Mouse (Mus musculus) C2C12 (cell line): ENCODE data around the gene Slc12a1.

ENCODE experiments used
- CEBPB ChIP-seq: IDR thresholded peaks from one replicate; pipeline ENCODE4 v1.6.1; 2011; ENCODE audit warnings: low read depth, mild to moderate bottlenecking, control low read depth, moderate library complexity
- CTCF ChIP-seq: IDR thresholded peaks from one replicate; pipeline ENCODE4 v1.5.1; 2011; ENCODE audit not compliant: control insufficient read depth, insufficient read depth, insufficient read length
- FOSL1 ChIP-seq: IDR thresholded peaks from one replicate; pipeline ENCODE4 v1.8.0; 2011; ENCODE audit warnings: mild to moderate bottlenecking, low read length; ENCODE audit not compliant: poor library complexity, insufficient read depth, severe bottlenecking
- MAX ChIP-seq: IDR thresholded peaks from one replicate; pipeline ENCODE4 v1.6.1; 2011; ENCODE audit warnings: mild to moderate bottlenecking, control low read depth
- MYOD1 ChIP-seq: IDR thresholded peaks from one replicate; pipeline ENCODE4 v1.6.1; 2011; ENCODE audit warnings: low read depth; ENCODE audit not compliant: control insufficient read depth, insufficient read length
- USF1 ChIP-seq: IDR thresholded peaks from one replicate; pipeline ENCODE4 v1.6.1; 2011; ENCODE audit warnings: low read depth, mild to moderate bottlenecking, control low read depth, moderate library complexity

DNA sequence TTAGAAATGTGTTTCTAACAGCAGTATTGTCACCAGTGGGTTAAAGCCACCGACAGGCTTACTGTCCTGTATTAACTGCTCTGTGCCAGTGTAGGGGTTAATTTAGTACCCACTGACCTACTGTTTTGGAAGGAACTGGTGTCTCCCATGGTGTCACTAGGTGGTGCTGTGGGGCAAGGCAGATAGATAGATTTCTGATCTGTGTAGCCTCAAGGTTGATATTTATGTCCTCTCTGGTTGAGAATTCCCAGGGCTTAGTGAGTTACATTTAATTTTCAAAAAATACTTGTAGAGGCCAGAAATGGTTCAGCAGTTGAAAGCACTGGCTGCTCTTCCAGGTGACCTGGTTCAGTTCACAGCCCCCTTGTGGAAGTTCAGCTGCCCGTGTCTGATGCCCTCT is 100.0 kb downstream of the Slc12a1 start:
- TF ChIP-seq CEBPB (no peak), CTCF (no peak), FOSL1 (no peak), USF1 (no peak), MAX (no peak), MYOD1 (no peak)
